Mouse (Mus musculus): ENCODE data around the gene Pramef17.
"Not testable (repeated sequence)": the region's sequence is repeated elsewhere in the genome, so short reads cannot be mapped to it uniquely, and the experiment has no call there.

Gene Pramef17

DNA sequence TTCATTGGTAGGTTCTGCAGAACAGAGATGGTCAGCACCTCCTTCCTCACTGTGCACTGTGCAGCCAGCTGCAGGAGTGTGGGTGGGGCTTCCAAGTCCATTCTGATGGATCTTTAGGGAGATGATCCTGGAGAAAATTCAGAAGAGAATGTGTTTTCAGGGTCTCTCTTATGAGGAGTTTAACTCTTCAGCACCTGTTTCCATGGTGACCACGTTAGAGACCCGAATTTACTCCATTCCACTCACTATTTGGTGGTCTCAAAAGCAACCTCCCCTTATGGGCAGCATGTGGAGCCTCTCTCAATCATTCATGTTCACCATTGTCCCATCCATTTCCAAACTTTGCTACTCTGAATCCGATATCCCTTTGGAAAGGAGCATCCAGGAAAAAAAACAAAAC, at the start of gene Pramef17:
Pramef17 (minus strand) TSS at position 101 of the 400 bp plus-strand sequence.
- not testable (repeated sequence) for DNase-seq

- DNase-seq: peak; percentile 62
Observed at GRCm38 (mm10) chr4:143988126-143988525, 6.0 kb downstream of the Pramef17 start.

- DNase-seq: peak; percentile 78
Observed at GRCm38 (mm10) chr4:143987475-143987941, 6.7 kb downstream of the Pramef17 start.

- DNase-seq: peak; percentile 46
Observed at GRCm38 (mm10) chr4:143985733-143986132, 8.4 kb downstream of the Pramef17 start.

DNA sequence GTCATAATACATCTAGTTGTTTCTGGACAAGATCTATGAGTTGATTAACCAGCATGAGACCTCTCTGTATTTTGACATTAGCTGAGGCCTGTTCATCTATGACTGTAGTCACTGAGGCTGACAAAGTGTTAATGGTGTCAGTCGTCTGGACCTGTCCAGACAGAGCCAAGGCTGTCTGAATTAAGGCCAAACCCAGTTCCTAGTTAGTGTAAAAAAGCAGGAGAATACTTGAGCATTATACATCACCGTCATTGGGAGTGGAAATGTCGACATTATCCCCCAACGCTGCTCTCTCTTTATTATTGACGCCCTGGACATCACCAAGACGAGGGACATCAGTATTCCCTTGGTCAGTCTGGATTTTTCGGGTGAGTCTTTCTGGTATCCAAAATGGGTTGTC, 9.0 kb downstream of the Pramef17 start:
- peak; percentile 31 for DNase-seq

GRCm38 (mm10) chr4:143983446-143983845, 10.7 kb downstream of the Pramef17 start:
- not testable (repeated sequence) for DNase-seq

GRCm38 (mm10) chr4:143966850-143967249, 27.3 kb downstream of the Pramef17 start, which contains the start of gene Gm13101:
TSS of gene Gm13101 (minus strand) at chr4:143966950.
- not testable (repeated sequence) for DNase-seq

GRCm38 (mm10) chr4:143950916-143951315, 43.3 kb downstream of the Pramef17 start, which contains the start of gene Pramef25:
TSS of gene Pramef25 (minus strand) at chr4:143951016.
- not testable (repeated sequence) for DNase-seq

Data from cerebellum, adult 9-10 months (tissue).